Mouse (Mus musculus) cerebellum, adult 9-10 months (tissue): ENCODE measurements around the gene Ccnh.
A peak's percentile ranks its signal among the peaks of the same experiment; 100 is the strongest.
"Not testable (repeated sequence)": the region's sequence is repeated elsewhere in the genome, so short reads cannot be mapped to it uniquely, and the experiment has no call there.

ENCODE experiments used
- DNase-seq: peaks from one replicate; pipeline ENCODE4 v3.0.0; 2022

Gene Ccnh

DNA sequence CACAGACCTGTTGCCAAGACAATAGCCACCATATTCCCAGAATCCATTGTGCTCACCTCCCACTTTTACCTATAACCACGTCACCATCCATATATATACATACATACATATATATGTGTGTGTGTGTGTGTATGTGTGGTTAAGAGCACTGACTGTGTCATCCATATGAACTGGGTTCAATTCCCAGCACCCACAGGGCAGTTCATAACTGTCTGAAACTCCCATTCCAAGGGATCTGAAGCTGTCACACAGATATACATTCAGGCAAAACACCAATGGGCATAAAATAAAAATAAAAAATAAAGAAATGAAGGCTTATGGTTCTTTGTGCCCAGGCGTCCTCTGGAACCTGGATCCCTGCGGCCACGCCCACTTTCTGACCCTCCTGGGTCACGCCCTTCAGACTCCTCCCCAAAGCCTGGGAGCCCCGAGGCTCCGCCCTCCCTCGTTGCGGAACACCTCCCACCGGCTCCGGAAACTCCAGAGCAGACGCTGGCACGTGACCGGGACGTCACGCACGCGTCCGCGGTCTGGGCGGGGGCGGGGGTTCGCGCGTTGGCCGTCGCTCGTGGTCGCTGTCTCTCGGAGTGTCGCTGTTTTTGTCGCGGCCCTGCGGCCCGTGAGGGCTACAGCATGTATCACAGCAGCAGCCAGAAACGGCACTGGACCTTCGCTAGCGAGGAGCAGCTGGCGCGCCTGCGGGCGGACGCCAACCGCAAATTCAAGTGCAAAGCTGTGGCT, at the start of gene Ccnh:
TSS of gene Ccnh (plus strand) at position 506 of the 741 bp plus-strand sequence.
- peak; percentile 93 for DNase-seq

DNA sequence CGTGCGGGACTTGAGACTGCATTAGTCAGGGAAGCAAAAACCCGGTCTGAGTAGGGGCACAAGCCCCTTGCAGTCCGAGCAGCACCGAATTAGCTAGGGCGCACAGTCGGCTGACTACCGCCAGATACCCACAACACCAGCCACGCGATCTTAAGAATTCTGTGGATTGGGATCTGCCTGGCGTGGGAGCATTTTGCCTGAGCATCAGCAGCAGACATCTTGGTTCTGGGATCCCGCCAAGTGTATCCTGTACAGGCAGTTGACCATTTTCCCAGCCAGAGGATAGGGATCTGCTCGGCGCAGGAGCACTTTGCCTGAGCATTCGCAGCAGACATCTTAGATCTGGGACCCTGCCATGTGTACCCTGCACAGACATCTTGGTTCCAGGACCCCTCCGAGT, 45.8 kb upstream of the Ccnh start:
- DNase-seq: not testable (repeated sequence)

DNA sequence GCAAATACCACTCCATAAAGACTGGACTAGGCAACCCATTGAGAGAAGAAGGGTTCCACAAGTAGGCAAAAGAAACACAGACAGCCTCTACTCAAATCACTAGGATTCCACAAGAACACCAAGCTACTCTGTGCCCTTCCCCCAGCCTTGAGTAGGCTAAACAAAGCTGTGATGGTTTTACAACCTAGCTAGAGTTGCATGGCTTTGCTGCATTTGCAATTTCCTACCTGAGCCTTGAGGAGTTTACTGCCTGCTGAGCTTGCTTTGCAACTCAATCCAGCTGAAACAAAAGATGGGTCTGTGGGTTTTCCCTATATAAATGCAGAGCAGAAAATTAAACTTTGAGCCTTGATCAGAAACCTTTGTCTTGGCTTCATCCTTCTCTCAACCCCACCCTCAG, 42.7 kb upstream of the Ccnh start:
- DNase-seq: no peak

DNA sequence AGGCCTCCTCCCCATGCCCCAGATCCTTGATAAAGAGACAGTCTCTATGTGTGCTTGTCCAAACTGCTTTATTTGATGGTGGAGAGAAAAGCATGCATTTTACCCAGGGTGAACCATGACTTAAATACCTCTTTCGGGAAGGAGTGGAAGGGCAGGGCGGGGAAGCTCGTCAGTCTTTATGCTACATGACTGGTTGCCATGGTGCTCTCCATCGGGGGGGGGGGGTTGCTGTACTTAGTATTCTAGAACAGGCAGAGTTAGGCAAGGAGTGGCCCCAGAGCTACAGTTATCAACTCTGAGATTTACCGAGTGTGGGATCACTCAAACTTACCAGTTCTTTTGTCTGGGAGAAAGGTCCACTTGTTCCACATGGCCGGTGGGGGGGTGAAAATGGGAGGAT, 34.5 kb upstream of the Ccnh start:
- no peak for DNase-seq

DNA sequence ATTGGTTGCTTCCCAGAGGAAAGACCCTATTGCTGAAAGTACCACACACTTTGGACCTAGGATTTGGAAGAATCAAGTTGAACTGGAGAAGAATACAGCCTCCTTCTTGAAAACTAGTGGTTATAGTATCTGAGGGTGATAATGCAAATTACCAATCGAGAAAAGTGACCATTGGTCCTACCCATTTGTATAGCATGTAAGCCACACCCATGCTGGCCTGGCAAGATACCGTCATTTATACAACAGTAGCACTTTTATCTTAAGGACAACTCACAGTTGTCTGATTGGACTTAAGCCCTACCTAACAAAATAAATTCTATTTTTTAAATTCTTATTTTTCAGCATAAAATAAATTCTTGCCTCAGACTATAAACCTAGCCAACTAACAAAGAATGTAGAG, 29.2 kb upstream of the Ccnh start:
- DNase-seq: no peak

DNA sequence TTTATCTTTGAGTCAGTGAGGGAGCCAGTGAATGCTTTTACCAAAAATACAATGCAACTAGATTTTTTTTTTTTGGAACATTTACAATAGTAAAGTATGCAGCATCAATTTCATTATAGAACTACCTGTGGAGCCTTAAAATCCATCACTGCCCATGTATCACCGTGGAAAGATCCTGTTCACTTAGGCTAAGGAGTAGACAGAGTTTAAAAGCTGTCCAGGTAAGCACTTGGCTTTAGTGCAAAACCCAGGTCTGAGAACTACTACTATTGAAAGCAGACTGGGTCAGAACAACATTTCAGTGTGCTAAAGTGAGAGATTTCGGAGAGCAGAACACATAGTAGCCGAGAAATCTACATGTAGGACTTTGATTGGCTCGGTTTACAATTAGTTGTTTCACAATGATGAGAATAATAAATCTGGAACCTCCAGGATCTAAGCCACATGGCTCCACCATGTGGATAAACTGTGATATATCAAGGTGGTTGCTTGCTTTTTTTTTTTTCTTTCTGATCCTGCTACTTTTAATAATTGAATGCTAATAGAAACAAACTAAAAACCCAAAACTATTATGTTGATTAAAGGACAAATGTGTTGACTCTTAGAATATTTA, 24.6 kb upstream of the Ccnh start:
- peak; percentile 7 for DNase-seq

DNA sequence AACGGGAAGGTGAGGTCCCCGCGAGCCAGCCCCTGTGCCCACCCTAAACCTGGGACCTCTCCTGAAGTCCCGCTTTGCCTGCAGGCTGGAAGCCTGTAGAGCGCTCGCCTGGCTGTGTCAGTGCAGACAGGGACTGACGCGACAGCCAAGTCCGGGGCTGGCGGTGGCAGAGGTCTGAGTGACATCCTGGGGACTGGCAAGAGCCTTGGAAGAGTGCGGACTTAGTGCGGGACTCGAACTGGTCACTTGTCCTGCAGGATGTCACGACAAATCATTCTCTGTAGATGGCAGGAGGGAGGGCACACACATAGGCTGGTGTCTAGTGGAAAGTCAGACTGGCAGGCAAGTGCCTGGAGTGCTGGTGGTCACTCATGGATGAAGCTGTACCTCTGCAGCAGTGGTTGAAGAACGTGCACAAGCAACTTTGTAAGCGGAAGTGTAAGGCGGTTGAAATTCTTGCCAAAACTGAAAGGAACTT, 475 bp downstream of the Ccnh start:
- no peak for DNase-seq

DNA sequence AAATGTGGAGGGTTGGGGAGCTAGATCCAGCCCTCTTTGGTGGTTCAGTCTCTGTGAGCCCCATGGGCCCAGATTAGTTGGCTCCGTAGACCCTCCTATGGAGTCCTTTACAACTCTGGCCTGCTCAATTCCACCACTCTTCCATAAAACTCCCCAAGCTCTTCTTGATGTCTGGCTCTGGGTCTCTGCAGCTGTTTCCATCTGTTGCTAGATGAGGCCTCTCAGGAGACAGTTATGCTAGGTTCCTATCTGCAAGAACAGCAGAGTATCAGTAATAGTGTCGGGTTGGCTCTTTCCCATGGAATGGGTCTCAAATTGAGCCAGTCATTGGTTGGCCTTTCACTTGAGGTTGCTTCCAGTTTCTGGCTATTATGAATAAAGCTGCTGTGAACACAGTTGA, 2.0 kb downstream of the Ccnh start:
- no peak for DNase-seq

DNA sequence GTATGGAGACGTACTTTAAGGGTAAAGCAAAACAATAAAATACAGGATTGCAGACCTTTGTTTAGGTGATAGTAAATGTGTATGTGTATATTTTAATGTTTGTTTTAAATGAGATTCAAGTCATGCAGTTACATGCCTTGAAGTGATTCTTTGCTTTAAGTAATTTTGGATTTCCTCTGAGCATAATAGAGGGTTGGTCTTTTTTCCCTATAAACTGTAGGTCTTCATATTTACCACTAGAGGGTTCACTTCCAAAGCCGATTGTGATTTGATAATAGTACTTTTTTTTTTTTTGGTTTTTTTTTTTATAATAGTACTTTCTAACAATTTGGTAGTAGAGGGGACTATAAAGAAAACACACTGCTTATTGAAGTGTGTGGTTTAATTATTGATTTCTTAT, 18.3 kb downstream of the Ccnh start:
- no peak for DNase-seq

DNA sequence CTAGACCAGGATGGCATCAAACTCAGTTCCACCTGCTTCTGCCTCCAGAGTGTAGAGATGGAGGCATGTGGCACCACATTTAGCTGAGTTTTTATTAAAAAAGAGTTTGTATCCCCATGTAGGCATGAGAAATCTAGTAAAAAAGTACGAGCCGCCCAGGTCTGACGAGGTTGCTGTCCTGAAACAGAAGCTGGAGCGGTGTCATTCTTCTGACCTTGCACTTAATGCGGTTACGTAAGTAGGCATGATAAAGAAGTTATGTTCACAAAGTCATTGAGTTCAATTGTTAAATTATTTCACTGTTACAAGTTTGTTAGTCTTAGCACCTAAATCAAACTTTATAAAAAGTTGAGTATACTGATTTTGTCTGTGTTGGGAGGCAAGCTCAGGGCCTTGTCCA, 19.4 kb downstream of the Ccnh start:
- no peak for DNase-seq

DNA sequence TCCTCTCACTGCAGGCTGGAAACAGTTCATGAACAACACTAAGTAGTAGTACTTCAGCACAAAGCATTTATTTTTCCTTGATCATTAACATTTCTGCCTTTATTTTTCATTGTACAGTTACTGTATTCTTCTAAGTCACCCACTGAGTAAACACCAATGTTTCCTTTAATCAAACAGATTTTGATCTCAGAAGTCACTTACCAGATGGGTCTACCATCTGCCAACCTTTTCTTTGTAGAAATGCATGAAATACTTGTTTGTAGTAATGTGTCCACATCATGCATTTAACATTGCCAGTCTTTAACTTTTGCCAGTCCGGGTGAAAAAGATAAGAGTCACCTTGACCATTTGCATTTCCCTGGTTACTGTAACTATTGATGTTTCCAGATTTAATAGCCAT, 21.1 kb downstream of the Ccnh start:
- peak; percentile 62 for DNase-seq

DNA sequence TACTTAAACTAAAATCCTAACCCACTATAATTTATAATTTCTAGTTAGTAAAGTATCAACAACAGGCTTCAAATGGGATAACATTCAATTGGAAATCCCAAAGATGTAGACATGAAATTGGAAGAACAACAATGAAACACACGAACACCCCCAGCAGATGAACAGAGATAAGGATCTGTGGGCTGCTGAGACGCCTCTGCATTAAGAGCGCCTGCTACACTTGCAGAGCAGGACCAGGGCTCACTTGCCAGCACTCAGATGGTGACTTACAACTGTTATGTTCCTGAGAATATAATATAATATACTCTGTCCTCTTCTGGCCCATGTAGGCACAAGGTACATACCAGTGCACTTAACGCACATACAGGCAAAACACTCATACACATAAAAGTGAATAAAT, 29.4 kb downstream of the Ccnh start:
- DNase-seq: no peak

DNA sequence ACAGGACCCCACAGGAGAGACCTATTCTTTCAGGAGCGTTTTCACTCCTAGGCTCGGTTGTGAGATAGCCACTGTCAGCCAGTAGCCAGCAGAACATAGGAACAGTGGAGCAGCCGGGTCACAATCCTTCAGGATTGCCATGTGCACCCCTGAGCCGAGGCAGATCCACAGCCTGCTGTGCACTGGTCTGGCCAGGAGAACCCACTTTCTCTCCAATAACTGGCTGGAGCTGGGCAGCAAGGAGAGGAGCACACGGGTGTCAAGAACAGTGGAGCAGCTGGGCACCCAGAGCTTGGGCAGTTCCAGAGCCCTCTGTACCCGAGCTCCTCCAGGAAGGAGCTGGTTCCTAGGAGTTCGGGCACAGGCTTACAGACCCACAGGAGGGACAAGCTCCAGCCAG, 49.6 kb downstream of the Ccnh start:
- DNase-seq: peak; percentile 28
